Mouse (Mus musculus) limb, embryonic 14.5 days (tissue): ENCODE results near the gene Senp3. TPM values are rescaled to one million over a fixed set of nuclear protein-coding genes. Genes with fewer than 3 reads are reported as not detected.
"Not testable (repeated sequence)": the region's sequence is repeated elsewhere in the genome, so short reads cannot be mapped to it uniquely, and the experiment has no call there.

Experiments used
- ATAC-seq: fragments of 200-750 bp; cut with Nextera tagmentation; 2 replicates; pipeline ENCODE4 v1.8.0; 2017; ENCODE audit warnings: low read depth, moderate number of reproducible peaks, moderate TSS enrichment; ENCODE audit not compliant: low FRiP score
- DNase-seq: peaks from one replicate; pipeline ENCODE4 v3.0.0-alpha.2; 2015; ENCODE audit warnings: low spot score
- H3K27ac ChIP-seq: fragments of 300-500 bp; sonication (generic); replicated peaks from 2 replicates; pipeline ENCODE4 v1.5.1; 2014; ENCODE audit warnings: low read depth, mild to moderate bottlenecking, low read length, moderate library complexity, mixed read lengths
- H3K27me3 ChIP-seq: fragments of 300-500 bp; sonication (generic); 2 replicates; pipeline ENCODE4 v1.6.1; 2014; ENCODE audit warnings: low read length, mixed read lengths; ENCODE audit not compliant: control insufficient read depth, insufficient read depth
- H3K36me3 ChIP-seq: fragments of 300-500 bp; sonication (generic); 2 replicates; pipeline ENCODE4 v1.6.1; 2014; ENCODE audit warnings: mild to moderate bottlenecking, low read length, moderate library complexity, mixed read lengths; ENCODE audit not compliant: control insufficient read depth, insufficient read depth
- H3K4me1 ChIP-seq: fragments of 300-500 bp; sonication (generic); 2 replicates; pipeline ENCODE4 v1.6.1; 2014; ENCODE audit warnings: antibody characterized with exemption, low read length, mixed read lengths; ENCODE audit not compliant: control insufficient read depth, insufficient read depth
- H3K4me2 ChIP-seq: fragments of 300-500 bp; sonication (generic); replicated peaks from 2 replicates; pipeline ENCODE4 v1.6.1; 2014; ENCODE audit warnings: low read depth, mild to moderate bottlenecking, low read length, moderate library complexity; ENCODE audit not compliant: severe bottlenecking
- H3K4me3 ChIP-seq: fragments of 300-500 bp; sonication (generic); replicated peaks from 2 replicates; pipeline ENCODE4 v1.5.1; 2014; ENCODE audit warnings: low read length
- H3K9ac ChIP-seq: fragments of 300-500 bp; sonication (generic); 2 replicates; pipeline ENCODE4 v1.6.1; 2014; ENCODE audit warnings: mild to moderate bottlenecking, low read depth, low read length, moderate library complexity; ENCODE audit not compliant: severe bottlenecking
- H3K9me3 ChIP-seq: fragments of 300-500 bp; sonication (generic); 2 replicates; pipeline ENCODE4 v1.6.1; 2016; ENCODE audit warnings: low read length; ENCODE audit not compliant: control insufficient read depth
- POLR2A ChIP-seq: fragments of 200-500 bp; IDR thresholded peaks from 2 replicates; pipeline ENCODE4 v1.8.0; 2012; ENCODE audit warnings: inconsistent platforms, mild to moderate bottlenecking, moderate library complexity, borderline replicate concordance; ENCODE audit not compliant: insufficient read depth, insufficient read length; ENCODE audit errors: extremely low read depth
- WGBS: fragments of 180-500 bp; shearing (Covaris S2); extraction: QIAGEN DNeasy Blood & Tissue Kit; methylation state at CpG from one replicate; pipeline ENCODE4 v1.1.7; 2014; 5-methylcytosine and 5-hydroxymethylcytosine counted together
- microRNA counts: library from miRNA; unstranded; fragments of <30 nt; microRNA quantifications from one replicate; lab custom pipeline; 2016
- microRNA-seq: library from miRNA; unstranded; fragments of <30 nt; microRNA quantifications from one replicate; pipeline ENCODE4, GENCODE M21; 2016
- polyA plus RNA-seq, 2 experiments: library from polyadenylated mRNA; depleted of rRNA in 1 of 2; stranded (reverse) in 1 of 2; unstranded in 1 of 2; fragments of >200 nt; fragmentation: Nextera tagmentation in 1 of 2; extraction: Ambion mirVana in 1 of 2; gene quantifications; 2 replicates each; pipeline versions ENCODE4 v1.2.1 to v1.2.3; 2012 to 2014

Gene Senp3
- polyA plus RNA-seq, 2 experiments: 95.4 to 172 TPM

DNA sequence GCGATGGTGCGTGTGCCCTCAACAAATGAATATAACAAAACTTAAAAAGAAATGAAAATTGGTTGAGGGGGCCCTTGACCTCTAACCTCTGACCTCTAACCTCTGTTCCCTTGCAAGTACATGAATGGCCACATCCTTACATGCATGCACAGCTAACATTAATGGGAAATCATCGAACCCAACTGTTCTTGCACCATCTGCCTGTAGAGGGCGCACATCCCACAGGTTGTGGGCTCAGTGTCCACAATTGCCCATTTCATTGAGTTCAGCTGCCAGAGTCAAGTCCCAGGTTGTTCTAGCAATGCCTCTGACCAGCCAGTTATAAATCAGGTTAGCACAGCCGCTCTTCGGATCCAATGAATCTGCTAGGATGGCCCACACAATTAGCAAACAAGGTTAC lies 53.6 kb downstream of the Senp3 start:
- no peak overlapping the region for H3K4me3 ChIP-seq
- no peaks in the 10 kb centered on the region for H3K36me3 ChIP-seq
- H3K27me3 ChIP-seq: no peaks in the 10 kb centered on the region
- ATAC-seq: no peak
- H3K9me3 ChIP-seq: no peaks in the 10 kb centered on the region
- 37% methylated on average over 6 of the region's 6 CpGs for WGBS
- H3K9ac ChIP-seq: no peak overlapping the region
- H3K4me2 ChIP-seq: no peak overlapping the region
- H3K27ac ChIP-seq: no peak overlapping the region
- DNase-seq: peak; percentile 76
- H3K4me1 ChIP-seq: no peaks in the 10 kb centered on the region
- TF ChIP-seq POLR2A: no peak

GRCm38 (mm10) chr11:69624339-69624738 lies 57.5 kb downstream of the Senp3 start:
- not testable (repeated sequence) for H3K4me1 ChIP-seq, H3K9ac ChIP-seq, H3K9me3 ChIP-seq, H3K27ac ChIP-seq, H3K27me3 ChIP-seq, H3K4me2 ChIP-seq, ATAC-seq, H3K4me3 ChIP-seq, DNase-seq, H3K36me3 ChIP-seq
- 82% methylated on average over 2 of the region's 2 CpGs for WGBS

MicroRNAs within 50 kb of the gene (microRNA counts, 519-probe panel; counts per million panel counts)
- microRNA mmu-miR-1934 (lab: Ali Mortazavi, UCI) (not detected), microRNA mmu-miR-467f (lab: Ali Mortazavi, UCI) (2,735 counts per million, percentile 48 among the panel's probes with 10 or more counts)

Small RNA genes within 50 kb of the gene (microRNA-seq; reads per million reads assigned to microRNA genes)
- 2.7 reads per million, percentile 5 among the genes with 10 or more reads in this experiment for gene Mir1934
- gene Mir467f: not detected

Other genes with a start within 250 kb of the Senp3 start
Only the 30 nearest of the 35 such genes appear.
- gene Dnah2, start 133.0 kb downstream of the Senp3 start, polyA plus RNA-seq (2012; rRNA removed): 4.5 and 4.7 TPM in 2 replicates
- gene Dnah2, start 133.0 kb downstream of the Senp3 start, polyA plus RNA-seq (2014; fragmentation: Nextera tagmentation; extraction: Ambion mirVana): 3.6 and 4.2 TPM in 2 replicates
- 57.6 and 78.1 TPM in 2 replicates for gene Efnb3, start 121.9 kb downstream of the Senp3 start, polyA plus RNA-seq (2012; rRNA removed)
- 12.7 and 14.6 TPM in 2 replicates for gene Efnb3, start 121.9 kb downstream of the Senp3 start, polyA plus RNA-seq (2014; fragmentation: Nextera tagmentation; extraction: Ambion mirVana)
- 19.0 and 25.1 TPM in 2 replicates for gene Wrap53, start 101.8 kb downstream of the Senp3 start, polyA plus RNA-seq (2012; rRNA removed)
- gene Wrap53, start 101.8 kb downstream of the Senp3 start, polyA plus RNA-seq (2014; fragmentation: Nextera tagmentation; extraction: Ambion mirVana): 20.6 and 20.8 TPM in 2 replicates
- 173 and 200 TPM in 2 replicates for gene Trp53, start 101.7 kb downstream of the Senp3 start, polyA plus RNA-seq (2012; rRNA removed)
- gene Trp53, start 101.7 kb downstream of the Senp3 start, polyA plus RNA-seq (2014; fragmentation: Nextera tagmentation; extraction: Ambion mirVana): 138 and 155 TPM in 2 replicates
- gene Atp1b2, start 76.1 kb downstream of the Senp3 start, polyA plus RNA-seq (2012; rRNA removed): 17.9 and 20.6 TPM in 2 replicates
- 9.1 and 10.4 TPM in 2 replicates for gene Atp1b2, start 76.1 kb downstream of the Senp3 start, polyA plus RNA-seq (2014; fragmentation: Nextera tagmentation; extraction: Ambion mirVana)
- 0.05 TPM in 1 of 2 replicates, not detected in the other for gene Shbg, start 64.2 kb downstream of the Senp3 start, polyA plus RNA-seq (2012; rRNA removed)
- gene Shbg, start 64.2 kb downstream of the Senp3 start, polyA plus RNA-seq (2014; fragmentation: Nextera tagmentation; extraction: Ambion mirVana): not detected in 2 replicates
- 14.2 and 21.1 TPM in 2 replicates for gene Sat2, start 60.1 kb downstream of the Senp3 start, polyA plus RNA-seq (2012; rRNA removed)
- gene Sat2, start 60.1 kb downstream of the Senp3 start, polyA plus RNA-seq (2014; fragmentation: Nextera tagmentation; extraction: Ambion mirVana): 16.5 and 20.1 TPM in 2 replicates
- gene Fxr2, start 49.1 kb downstream of the Senp3 start, polyA plus RNA-seq (2012; rRNA removed): 122 and 125 TPM in 2 replicates
- 28.9 and 33.8 TPM in 2 replicates for gene Fxr2, start 49.1 kb downstream of the Senp3 start, polyA plus RNA-seq (2014; fragmentation: Nextera tagmentation; extraction: Ambion mirVana)
- 1.5 and 2.1 TPM in 2 replicates for gene Sox15, start 26.8 kb downstream of the Senp3 start, polyA plus RNA-seq (2012; rRNA removed)
- 1.0 and 3.0 TPM in 2 replicates for gene Sox15, start 26.8 kb downstream of the Senp3 start, polyA plus RNA-seq (2014; fragmentation: Nextera tagmentation; extraction: Ambion mirVana)
- gene Mpdu1, start 19.4 kb downstream of the Senp3 start, polyA plus RNA-seq (2012; rRNA removed): 117 and 155 TPM in 2 replicates
- 28.9 and 30.8 TPM in 2 replicates for gene Mpdu1, start 19.4 kb downstream of the Senp3 start, polyA plus RNA-seq (2014; fragmentation: Nextera tagmentation; extraction: Ambion mirVana)
- gene Cd68, start 15.9 kb downstream of the Senp3 start, polyA plus RNA-seq (2012; rRNA removed): 16.6 and 24.3 TPM in 2 replicates
- gene Cd68, start 15.9 kb downstream of the Senp3 start, polyA plus RNA-seq (2014; fragmentation: Nextera tagmentation; extraction: Ambion mirVana): 20.5 and 24.7 TPM in 2 replicates
- 887 and 919 TPM in 2 replicates for gene Eif4a1, start 9.7 kb downstream of the Senp3 start, polyA plus RNA-seq (2012; rRNA removed)
- 547 and 561 TPM in 2 replicates for gene Eif4a1, start 9.7 kb downstream of the Senp3 start, polyA plus RNA-seq (2014; fragmentation: Nextera tagmentation; extraction: Ambion mirVana)
- 4.4 and 5.2 TPM in 2 replicates for gene Tnfsf13, start 3.7 kb upstream of the Senp3 start, polyA plus RNA-seq (2012; rRNA removed)
- gene Tnfsf13, start 3.7 kb upstream of the Senp3 start, polyA plus RNA-seq (2014; fragmentation: Nextera tagmentation; extraction: Ambion mirVana): 0.77 and 0.98 TPM in 2 replicates
- 22.9 and 31.6 TPM in 2 replicates for gene Tnfsf12, start 13.8 kb upstream of the Senp3 start, polyA plus RNA-seq (2012; rRNA removed)
- 13.7 and 15.2 TPM in 2 replicates for gene Tnfsf12, start 13.8 kb upstream of the Senp3 start, polyA plus RNA-seq (2014; fragmentation: Nextera tagmentation; extraction: Ambion mirVana)
- 3.8 and 6.9 TPM in 2 replicates for gene Tnfsfm13, start 14.0 kb upstream of the Senp3 start, polyA plus RNA-seq (2012; rRNA removed)
- gene Tnfsfm13, start 14.0 kb upstream of the Senp3 start, polyA plus RNA-seq (2014; fragmentation: Nextera tagmentation; extraction: Ambion mirVana): 5.9 and 6.6 TPM in 2 replicates
- 76.6 and 100 TPM in 2 replicates for gene Polr2a, start 76.6 kb upstream of the Senp3 start, polyA plus RNA-seq (2012; rRNA removed)
- gene Polr2a, start 76.6 kb upstream of the Senp3 start, polyA plus RNA-seq (2014; fragmentation: Nextera tagmentation; extraction: Ambion mirVana): 40.7 and 45.3 TPM in 2 replicates
- gene Slc35g3, start 79.9 kb upstream of the Senp3 start, polyA plus RNA-seq (2012; rRNA removed): 0.14 and 0.23 TPM in 2 replicates
- 0.21 TPM in 1 of 2 replicates, not detected in the other for gene Slc35g3, start 79.9 kb upstream of the Senp3 start, polyA plus RNA-seq (2014; fragmentation: Nextera tagmentation; extraction: Ambion mirVana)
- gene Zbtb4, start 83.8 kb upstream of the Senp3 start, polyA plus RNA-seq (2012; rRNA removed): 12.8 and 14.3 TPM in 2 replicates
- 4.1 and 5.0 TPM in 2 replicates for gene Zbtb4, start 83.8 kb upstream of the Senp3 start, polyA plus RNA-seq (2014; fragmentation: Nextera tagmentation; extraction: Ambion mirVana)
- gene Chrnb1, start 113.9 kb upstream of the Senp3 start, polyA plus RNA-seq (2012; rRNA removed): 69.4 and 81.0 TPM in 2 replicates
- gene Chrnb1, start 113.9 kb upstream of the Senp3 start, polyA plus RNA-seq (2014; fragmentation: Nextera tagmentation; extraction: Ambion mirVana): 14.1 and 19.0 TPM in 2 replicates
- 17.2 and 17.5 TPM in 2 replicates for gene Fgf11, start 119.8 kb upstream of the Senp3 start, polyA plus RNA-seq (2012; rRNA removed)
- gene Fgf11, start 119.8 kb upstream of the Senp3 start, polyA plus RNA-seq (2014; fragmentation: Nextera tagmentation; extraction: Ambion mirVana): 2.2 and 3.4 TPM in 2 replicates
- gene Tmem102, start 123.5 kb upstream of the Senp3 start, polyA plus RNA-seq (2012; rRNA removed): 1.8 TPM in 2 replicates
- gene Tmem102, start 123.5 kb upstream of the Senp3 start, polyA plus RNA-seq (2014; fragmentation: Nextera tagmentation; extraction: Ambion mirVana): 5.4 and 5.9 TPM in 2 replicates
- not detected in 2 replicates for gene Gm39566, start 133.2 kb upstream of the Senp3 start, polyA plus RNA-seq (2012; rRNA removed)
- gene Gm39566, start 133.2 kb upstream of the Senp3 start, polyA plus RNA-seq (2014; fragmentation: Nextera tagmentation; extraction: Ambion mirVana): not detected in 2 replicates
- gene Spem2, start 136.4 kb upstream of the Senp3 start, polyA plus RNA-seq (2012; rRNA removed): not detected in 2 replicates
- gene Spem2, start 136.4 kb upstream of the Senp3 start, polyA plus RNA-seq (2014; fragmentation: Nextera tagmentation; extraction: Ambion mirVana): not detected in 2 replicates
- 0.65 and 0.79 TPM in 2 replicates for gene Spem1, start 140.1 kb upstream of the Senp3 start, polyA plus RNA-seq (2012; rRNA removed)
- gene Spem1, start 140.1 kb upstream of the Senp3 start, polyA plus RNA-seq (2014; fragmentation: Nextera tagmentation; extraction: Ambion mirVana): 0.18 TPM in 1 of 2 replicates, not detected in the other
- gene Nlgn2, start 155.7 kb upstream of the Senp3 start, polyA plus RNA-seq (2012; rRNA removed): 96.0 and 123 TPM in 2 replicates
- 11.1 and 13.4 TPM in 2 replicates for gene Nlgn2, start 155.7 kb upstream of the Senp3 start, polyA plus RNA-seq (2014; fragmentation: Nextera tagmentation; extraction: Ambion mirVana)
- gene Tmem256, start 156.4 kb upstream of the Senp3 start, polyA plus RNA-seq (2012; rRNA removed): 240 and 292 TPM in 2 replicates
- gene Tmem256, start 156.4 kb upstream of the Senp3 start, polyA plus RNA-seq (2014; fragmentation: Nextera tagmentation; extraction: Ambion mirVana): 368 and 382 TPM in 2 replicates
- gene Plscr3, start 164.3 kb upstream of the Senp3 start, polyA plus RNA-seq (2012; rRNA removed): 190 and 214 TPM in 2 replicates
- 137 and 140 TPM in 2 replicates for gene Plscr3, start 164.3 kb upstream of the Senp3 start, polyA plus RNA-seq (2014; fragmentation: Nextera tagmentation; extraction: Ambion mirVana)
- 2.8 TPM in 2 replicates for gene Tnk1, start 176.6 kb upstream of the Senp3 start, polyA plus RNA-seq (2012; rRNA removed)
- gene Tnk1, start 176.6 kb upstream of the Senp3 start, polyA plus RNA-seq (2014; fragmentation: Nextera tagmentation; extraction: Ambion mirVana): 3.2 and 3.3 TPM in 2 replicates
- gene Tmem95, start 195.9 kb upstream of the Senp3 start, polyA plus RNA-seq (2012; rRNA removed): not detected in 2 replicates
- not detected in 2 replicates for gene Tmem95, start 195.9 kb upstream of the Senp3 start, polyA plus RNA-seq (2014; fragmentation: Nextera tagmentation; extraction: Ambion mirVana)
- gene Kctd11, start 199.3 kb upstream of the Senp3 start, polyA plus RNA-seq (2012; rRNA removed): 5.1 and 5.3 TPM in 2 replicates
- 6.0 and 6.5 TPM in 2 replicates for gene Kctd11, start 199.3 kb upstream of the Senp3 start, polyA plus RNA-seq (2014; fragmentation: Nextera tagmentation; extraction: Ambion mirVana)